Mouse (Mus musculus): ENCODE measurements around the gene Aif1. TPM values are rescaled to one million over a fixed set of nuclear protein-coding genes. Genes with fewer than 3 reads are reported as not detected.
A peak's percentile ranks its signal among the peaks of the same experiment; 100 is the strongest.

The Aif1 gene
- total and polyA plus RNA-seq, 3 experiments, result 7.0 to 14.7 (median 14.1) TPM

GRCm38 (mm10) chr17:35121143-35121799, 54.6 kb downstream of the Aif1 start, which contains the start of gene Gpank1:
Gpank1 (plus strand) TSS chr17:35121455.
- H3K27me3 ChIP-seq (replicated peaks), result no peaks in the 10 kb centered on the region
- peak within 1 kb of the TSS; percentile 95 for H3K9ac ChIP-seq (ENCODE audit: insufficient read depth, low read depth)
- peak; percentile 88 for TF ChIP-seq NRF1 (IDR thresholded peaks at IDR 0.05; ENCODE audit: low read depth, low read length)
- peak; percentile 89 for TF ChIP-seq CHD2 (IDR thresholded peaks at IDR 0.05; ENCODE audit: low read length)
- peak; percentile 66; the same call in 1 of the 2 replicates for TF ChIP-seq ZMIZ1 (IDR thresholded peaks at IDR 0.05; ENCODE audit: low read depth, low read length)
- TF ChIP-seq TBP (conservative IDR thresholded peaks at IDR 0.05; ENCODE audit: low read depth, low read length), result peak; percentile 61; the same call in 1 of the 2 replicates
- no peak for TF ChIP-seq POLR2AphosphoS2 (IDR thresholded peaks at IDR 0.05; ENCODE audit: low read depth, low read length)
- no peak for TF ChIP-seq ZC3H11A (IDR thresholded peaks at IDR 0.05; ENCODE audit: low read depth, low read length)
- TF ChIP-seq USF1 (IDR thresholded peaks at IDR 0.05; ENCODE audit: low read depth, low read length), result no peak
- no peak for TF ChIP-seq JUN (IDR thresholded peaks at IDR 0.05; ENCODE audit: insufficient read depth, low read depth, low read length)
- peak; percentile 85 for TF ChIP-seq POLR2A (IDR thresholded peaks at IDR 0.05; ENCODE audit: low read depth, low read length)
- TF ChIP-seq NELFE (IDR thresholded peaks at IDR 0.05; ENCODE audit: low read depth, low read length), result peak; percentile 77
- peak; percentile 93 for TF ChIP-seq SIN3A (IDR thresholded peaks at IDR 0.05; ENCODE audit: low read length)
- peak; percentile 8; the same call in 1 of the 2 replicates for TF ChIP-seq IRF4 (IDR thresholded peaks at IDR 0.05; ENCODE audit: low read depth, low read length)
- TF ChIP-seq PAX5 (IDR thresholded peaks at IDR 0.05; ENCODE audit: low read length), result no peak
- peak; percentile 97 for TF ChIP-seq HCFC1 (IDR thresholded peaks at IDR 0.05; ENCODE audit: low read depth, low read length)
- TF ChIP-seq USF2 (conservative IDR thresholded peaks at IDR 0.05; ENCODE audit: low read depth, low read length), result no peak
- 0 out of 2 replicates have a peak, but pooled peaks have one; percentile 47 for TF ChIP-seq MAX (IDR thresholded peaks at IDR 0.05; ENCODE audit: low read length)
- TF ChIP-seq CTCF (conservative IDR thresholded peaks at IDR 0.05 in 1 of 2, IDR thresholded peaks at IDR 0.05 in 1 of 2; ENCODE audit: low read depth in 2 of 2, low read length in 2 of 2), result no peak
- TF ChIP-seq UBTF (IDR thresholded peaks at IDR 0.05; ENCODE audit: low read depth, low read length), result 0 out of 2 replicates have a peak, but pooled peaks have one; percentile 46
- TF ChIP-seq RCOR1 (conservative IDR thresholded peaks at IDR 0.05; ENCODE audit: low read depth, low read length), result no peak
- TF ChIP-seq EP300 (IDR thresholded peaks at IDR 0.05; ENCODE audit: low read length), result no peak
- TF ChIP-seq KAT2A (IDR thresholded peaks at IDR 0.05; ENCODE audit: insufficient replicate concordance, low read length), result peak; percentile 97
- TF ChIP-seq GABPA (IDR thresholded peaks at IDR 0.05; ENCODE audit: insufficient replicate concordance, low read depth, low read length), result peak; percentile 57; the same call in 1 of the 2 replicates
- peak; percentile 69; the same call in 1 of the 2 replicates for TF ChIP-seq TCF12 (IDR thresholded peaks at IDR 0.05; ENCODE audit: low read depth, low read length)
- no peak for TF ChIP-seq ZNF384 (IDR thresholded peaks at IDR 0.05; ENCODE audit: low read depth, low read length)
- peak; percentile 45; the same call in 1 of the 2 replicates for TF ChIP-seq MEF2A (IDR thresholded peaks at IDR 0.05; ENCODE audit: borderline replicate concordance, low read depth, low read length)
- no peak for TF ChIP-seq ETS1 (conservative IDR thresholded peaks at IDR 0.05; ENCODE audit: low read depth, low read length)
- no peak for TF ChIP-seq CHD1 (IDR thresholded peaks at IDR 0.05; ENCODE audit: low read depth, low read length)
- TF ChIP-seq JUND (conservative IDR thresholded peaks at IDR 0.05; ENCODE audit: low read depth, low read length), result no peak
- no peak for TF ChIP-seq E2F4 (IDR thresholded peaks at IDR 0.05; ENCODE audit: insufficient replicate concordance, low read depth, low read length)
- no peak for TF ChIP-seq SMC3 (IDR thresholded peaks at IDR 0.05; ENCODE audit: low read depth, low read length)
- TF ChIP-seq MXI1 (IDR thresholded peaks at IDR 0.05; ENCODE audit: low read depth, low read length), result 0 out of 2 replicates have a peak, but pooled peaks have one; percentile 9
- TF ChIP-seq MYC (IDR thresholded peaks at IDR 0.05; ENCODE audit: low read depth, low read length), result no peak; the same call in 1 of the 2 replicates
- no peak for TF ChIP-seq MAFK (IDR thresholded peaks at IDR 0.05; ENCODE audit: insufficient replicate concordance, low read length)
- TF ChIP-seq RAD21 (IDR thresholded peaks at IDR 0.05; ENCODE audit: low read depth, low read length), result no peak
- no peak for TF ChIP-seq ZKSCAN1 (IDR thresholded peaks at IDR 0.05; ENCODE audit: borderline replicate concordance, low read depth, low read length)
- TF ChIP-seq BHLHE40 (IDR thresholded peaks at IDR 0.05; ENCODE audit: low read depth, low read length), result 0 out of 2 replicates have a peak, but pooled peaks have one; percentile 26
- peak; percentile 99 for TF ChIP-seq ELF1 (IDR thresholded peaks at IDR 0.05; ENCODE audit: low read depth, low read length)
- TF ChIP-seq MAZ (IDR thresholded peaks at IDR 0.05; ENCODE audit: low read depth, low read length), result peak; percentile 88
- peak within 1 kb of the TSS; percentile 95 to 99 (median 98) for H3K4me3 ChIP-seq (replicated peaks in 1 of 3; ENCODE audit: low read depth in 2 of 3, low read length in 2 of 3, poor library complexity in 1 of 3)
- peak; percentile 99 for DNase-seq (ENCODE audit: extremely low read depth)
- in situ Hi-C loops (cut with MboI; ENCODE audit: low pct_ligation_motif_present, low pct_unique_long_range_greater_than_20kb, low sequenced_read_pairs) (no loop called here), dilution Hi-C loops (cut with MboI; ENCODE audit: extremely low pct_ligation_motif_present, extremely low pct_unique_long_range_greater_than_20kb, low sequenced_read_pairs) (no loop called here)
- peak within 1 kb of the TSS; percentile 78 for H3K4me2 ChIP-seq (ENCODE audit: insufficient read depth, low read depth, poor library complexity, severe bottlenecking)
- no peaks in the 10 kb centered on the region for H3K9me3 ChIP-seq (replicated peaks; ENCODE audit: low read length)
- peaks cover 0 to 45% of the 10 kb centered on the region in 2 experiments; a peak in 2 of 4 replicates for H3K4me1 ChIP-seq (ENCODE audit: control insufficient read depth in 1 of 2, insufficient read depth in 2 of 2)
- H3K79me2 ChIP-seq (replicated peaks; ENCODE audit: control insufficient read depth, extremely low read depth, insufficient read depth, poor library complexity, severe bottlenecking), result peaks cover 38% of the 10 kb centered on the region
- peaks cover 37 to 51% of the 10 kb centered on the region in 2 experiments for H3K36me3 ChIP-seq (replicated peaks in 1 of 2; ENCODE audit: control insufficient read depth in 1 of 2, insufficient read depth in 1 of 2, low read length in 1 of 2)
- peak within 1 kb of the TSS; percentile 83 for H3K27ac ChIP-seq (ENCODE audit: insufficient read depth, low read depth)

All from CH12.LX (cell line).